Mouse (Mus musculus): ENCODE results near the gene Grap. TPM values are rescaled to one million over a fixed set of nuclear protein-coding genes. Genes with fewer than 3 reads are reported as not detected.

Gene Grap
- polyA plus RNA-seq, 1 experiment from 2014 or later = 14.5 TPM

DNA sequence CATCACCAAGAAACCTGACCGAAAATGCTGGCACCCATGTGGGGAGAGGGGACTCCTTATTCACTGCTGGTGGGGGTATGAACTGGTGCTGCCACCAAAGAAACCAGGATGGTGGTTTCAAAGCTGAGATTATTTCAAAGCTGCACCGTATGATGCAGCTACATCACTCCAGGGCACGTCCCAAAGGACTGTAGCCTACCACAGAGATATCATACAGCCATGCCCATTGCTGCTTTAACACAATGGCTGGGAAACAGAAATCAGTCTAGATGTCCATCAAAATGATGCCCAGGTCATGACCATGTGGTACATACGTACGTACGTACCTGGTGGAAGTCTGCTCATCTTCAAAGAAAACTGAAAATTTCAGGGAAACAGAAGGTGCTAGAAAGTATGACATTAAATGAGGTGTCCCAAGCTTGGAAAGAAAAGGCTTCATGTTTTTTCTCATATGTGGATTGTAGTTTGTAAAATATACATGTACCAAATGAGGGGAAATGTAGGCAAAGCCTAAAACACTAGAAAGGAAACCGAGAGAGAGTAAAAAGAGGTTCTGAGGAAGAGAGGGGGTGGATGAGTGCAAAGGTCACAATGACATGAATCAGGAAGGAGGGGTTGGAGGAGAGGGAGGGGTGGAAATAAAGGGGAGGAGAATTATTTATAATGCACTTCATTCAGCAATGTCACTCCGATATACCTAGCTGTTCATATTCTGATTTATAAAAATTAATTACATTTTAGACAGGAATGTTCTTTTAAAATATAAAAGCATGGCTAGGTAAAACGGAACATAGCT, 2.4 kb upstream of the Grap start:
- Histone ChIP-seq H3K9ac (no peak overlapping the region), H3K4me2 (no peak overlapping the region), H3K4me1 (no peaks in the 10 kb centered on the region), H3K27ac (no peak overlapping the region), H3K27me3 (no peaks in the 10 kb centered on the region), H3K4me3 (no peak overlapping the region), H3K36me3 (no peaks in the 10 kb centered on the region), H3K9me3 (no peaks in the 10 kb centered on the region)
- no peak for ATAC-seq (ENCODE audit: insufficient number of reproducible peaks, low FRiP score, low TSS enrichment, low read depth)
- 83% methylated on average over 9 of the region's 9 CpGs for WGBS

DNA sequence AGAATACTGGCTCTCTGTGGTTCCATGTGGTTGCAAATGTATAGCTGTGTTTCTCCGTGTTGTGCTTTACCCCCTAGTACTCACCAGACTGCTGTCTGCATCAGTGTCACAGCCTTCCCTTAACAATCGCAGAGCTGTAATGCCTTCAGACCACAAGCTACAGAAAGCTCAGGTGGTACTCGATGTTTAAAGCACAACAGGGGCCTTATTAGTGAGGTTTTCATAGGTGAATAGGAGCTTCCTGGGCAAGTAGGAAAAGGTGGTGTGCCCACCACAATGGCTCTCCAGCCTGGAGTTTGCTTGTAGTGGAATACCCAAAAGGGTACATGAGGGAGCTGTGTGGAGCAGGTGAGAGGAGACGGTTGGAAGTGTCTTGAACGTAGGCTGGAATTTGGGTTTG, 849 bp upstream of the Grap start:
- no peak overlapping the region for H3K4me2 ChIP-seq
- H3K9me3 ChIP-seq = no peaks in the 10 kb centered on the region
- H3K27me3 ChIP-seq = no peaks in the 10 kb centered on the region
- no peaks in the 10 kb centered on the region for H3K36me3 ChIP-seq
- no peak for ATAC-seq (ENCODE audit: insufficient number of reproducible peaks, low FRiP score, low TSS enrichment, low read depth)
- no peak overlapping the region for H3K27ac ChIP-seq
- H3K4me1 ChIP-seq = 0 out of 2 replicates have a peak, but pooled peaks cover 3% of the 10 kb centered on the region
- no peak overlapping the region for H3K9ac ChIP-seq
- no peak overlapping the region for H3K4me3 ChIP-seq
- 88% methylated on average over 5 of the region's 5 CpGs for WGBS

DNA sequence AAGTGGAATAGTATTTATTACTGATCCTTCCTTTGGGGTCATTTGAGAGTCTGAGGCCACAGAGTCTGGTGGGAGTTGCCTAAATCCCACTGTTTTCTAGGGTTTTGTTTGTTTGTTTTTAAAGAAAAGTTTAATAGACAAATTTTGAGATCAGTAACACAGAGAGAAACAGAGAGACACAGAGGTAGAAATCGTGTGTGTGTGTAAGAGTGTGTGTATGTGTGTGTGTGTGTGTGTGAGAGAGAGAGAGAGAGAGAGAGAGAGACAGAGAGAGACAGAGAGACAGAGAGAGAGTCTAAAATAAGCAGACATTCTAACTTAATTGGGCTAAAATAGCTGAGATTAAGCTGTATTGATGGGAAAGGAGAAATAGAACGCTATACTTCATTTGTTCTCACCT, 503 bp downstream of the Grap start:
- Histone ChIP-seq H3K9me3 (no peaks in the 10 kb centered on the region), H3K27ac (no peak overlapping the region), H3K4me2 (no peak overlapping the region), H3K4me3 (0 out of 2 replicates have a peak overlapping the region, but pooled peaks have one; percentile 0), H3K36me3 (no peaks in the 10 kb centered on the region), H3K9ac (no peak overlapping the region), H3K4me1 (0 out of 2 replicates have a peak, but pooled peaks cover 3% of the 10 kb centered on the region), H3K27me3 (no peaks in the 10 kb centered on the region)
- ATAC-seq (ENCODE audit: insufficient number of reproducible peaks, low FRiP score, low TSS enrichment, low read depth) = no peak
- 62% methylated on average over 2 of the region's 2 CpGs for WGBS

DNA sequence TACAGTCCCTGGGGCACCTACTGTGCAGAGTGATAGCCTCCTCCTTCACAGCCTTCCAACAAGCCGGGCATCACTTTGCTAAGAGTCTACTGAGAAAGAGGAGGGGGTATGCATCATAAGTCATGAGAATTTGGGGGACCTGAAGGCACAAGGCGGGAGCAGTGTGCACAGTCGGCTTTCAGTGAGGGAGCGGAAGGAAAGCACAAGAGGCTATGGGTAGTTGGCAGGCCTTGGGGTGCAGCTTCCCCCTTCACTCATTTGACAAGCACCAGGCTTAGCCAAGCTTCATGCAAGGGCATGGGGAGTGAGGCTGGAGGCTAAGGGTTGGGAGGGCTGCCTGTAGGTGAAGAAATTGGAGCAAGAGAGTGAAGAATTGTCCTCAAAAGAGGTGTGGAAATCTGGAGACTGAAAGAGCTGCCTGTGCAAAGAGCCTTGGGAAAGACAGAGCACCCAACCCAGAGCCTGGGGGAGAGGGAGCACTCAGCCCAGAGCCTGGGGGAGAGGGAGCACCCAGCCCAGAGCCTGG, 1.8 kb downstream of the Grap start:
- H3K36me3 ChIP-seq = no peaks in the 10 kb centered on the region
- no peaks in the 10 kb centered on the region for H3K9me3 ChIP-seq
- WGBS = 86% methylated on average over 4 of the region's 4 CpGs
- H3K9ac ChIP-seq = no peak overlapping the region
- no peak overlapping the region for H3K4me3 ChIP-seq
- H3K27me3 ChIP-seq = no peaks in the 10 kb centered on the region
- no peak for ATAC-seq (ENCODE audit: insufficient number of reproducible peaks, low FRiP score, low TSS enrichment, low read depth)
- no peak overlapping the region for H3K4me2 ChIP-seq
- no peak overlapping the region for H3K27ac ChIP-seq
- 0 out of 2 replicates have a peak, but pooled peaks cover 6% of the 10 kb centered on the region for H3K4me1 ChIP-seq

DNA sequence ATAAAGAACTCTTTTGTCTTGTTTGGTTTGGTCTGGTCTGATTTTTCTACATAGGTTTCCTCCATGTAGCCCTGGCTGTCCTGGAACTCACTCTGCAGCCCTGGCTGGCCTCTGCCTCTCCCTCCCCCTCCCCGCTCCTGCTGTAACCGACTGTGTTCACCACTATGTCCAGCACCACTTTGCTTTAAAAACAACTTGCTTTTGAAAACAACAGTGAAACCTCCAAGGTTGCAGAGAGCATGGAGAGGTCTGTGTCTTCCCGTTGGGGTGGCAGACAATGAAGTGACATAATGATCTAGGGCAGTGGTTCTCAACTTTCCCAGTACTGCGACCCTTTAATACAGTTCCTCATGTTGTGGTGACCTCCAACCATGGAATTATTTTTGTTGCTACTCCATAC, 2.6 kb downstream of the Grap start:
- 58% methylated on average over 4 of the region's 4 CpGs for WGBS
- 0 out of 2 replicates have a peak, but pooled peaks cover 6% of the 10 kb centered on the region for H3K4me1 ChIP-seq
- H3K27me3 ChIP-seq = no peaks in the 10 kb centered on the region
- no peak overlapping the region for H3K4me3 ChIP-seq
- H3K9ac ChIP-seq = no peak overlapping the region
- H3K36me3 ChIP-seq = no peaks in the 10 kb centered on the region
- no peak for ATAC-seq (ENCODE audit: insufficient number of reproducible peaks, low FRiP score, low TSS enrichment, low read depth)
- H3K9me3 ChIP-seq = no peaks in the 10 kb centered on the region
- H3K4me2 ChIP-seq = no peak overlapping the region
- H3K27ac ChIP-seq = no peak overlapping the region

DNA sequence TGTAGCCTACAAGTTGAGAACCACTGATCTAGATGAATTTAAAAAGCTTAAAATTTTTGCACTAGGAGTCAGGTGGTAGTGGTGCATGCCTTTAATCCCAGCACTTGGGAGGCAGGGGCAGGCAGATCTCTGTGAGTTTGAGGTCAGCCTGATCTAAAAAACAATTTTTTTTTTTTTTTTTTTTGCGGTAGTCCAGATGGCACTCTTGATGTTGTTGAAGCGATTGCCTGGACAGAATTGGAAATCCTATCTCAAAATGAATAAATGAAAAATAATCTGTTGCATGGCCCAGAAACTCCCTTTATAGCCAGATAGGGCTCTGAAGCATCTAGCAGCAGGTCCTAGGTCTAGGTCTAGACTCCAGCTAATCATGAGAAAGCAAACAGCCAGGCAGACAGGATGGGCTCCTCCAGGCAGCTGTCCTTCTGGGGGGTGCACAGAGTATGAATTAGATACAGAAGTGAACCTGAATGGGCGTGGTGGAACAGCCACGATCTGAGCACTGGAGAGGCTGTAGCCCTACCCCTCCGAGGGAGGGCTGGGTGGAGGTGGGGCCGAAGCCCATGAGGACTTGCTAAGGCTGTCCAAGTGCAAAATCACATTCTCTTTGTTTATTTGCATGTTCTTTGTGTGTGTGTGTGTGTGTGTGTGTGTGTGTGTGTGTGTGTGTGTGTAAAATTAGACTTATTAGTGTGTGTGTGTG, 3.2 kb downstream of the Grap start:
- H3K27ac ChIP-seq = no peak overlapping the region
- 0 out of 2 replicates have a peak, but pooled peaks cover 6% of the 10 kb centered on the region for H3K4me1 ChIP-seq
- H3K9me3 ChIP-seq = no peaks in the 10 kb centered on the region
- H3K27me3 ChIP-seq = no peaks in the 10 kb centered on the region
- no peak overlapping the region for H3K4me2 ChIP-seq
- no peak overlapping the region for H3K4me3 ChIP-seq
- no peak overlapping the region for H3K9ac ChIP-seq
- ATAC-seq (ENCODE audit: insufficient number of reproducible peaks, low FRiP score, low TSS enrichment, low read depth) = no peak
- no peaks in the 10 kb centered on the region for H3K36me3 ChIP-seq
- WGBS = 65% methylated on average over 6 of the region's 6 CpGs

DNA sequence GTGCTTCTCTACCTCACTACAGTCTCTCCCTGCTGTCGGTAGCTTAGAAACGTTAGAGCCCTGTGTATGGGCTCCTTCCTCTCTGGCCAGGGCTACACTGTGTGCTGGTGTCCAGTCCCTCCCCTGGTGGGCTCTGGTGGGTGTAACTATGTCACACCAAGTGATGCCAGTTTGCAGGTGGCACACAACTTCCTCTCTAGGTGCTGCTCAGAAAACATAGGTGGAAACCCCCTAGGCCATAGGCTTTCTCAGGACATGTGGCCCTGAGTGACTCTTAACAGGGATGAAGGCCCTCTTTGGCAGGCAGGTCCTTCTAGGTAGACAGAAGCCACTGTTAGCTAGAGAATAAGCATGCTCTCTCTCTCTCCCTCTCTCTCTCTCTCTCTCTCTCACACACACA, 4.4 kb downstream of the Grap start:
- Histone ChIP-seq H3K4me3 (no peak overlapping the region), H3K36me3 (no peaks in the 10 kb centered on the region), H3K9me3 (no peaks in the 10 kb centered on the region), H3K27me3 (no peaks in the 10 kb centered on the region), H3K9ac (no peak overlapping the region), H3K27ac (no peak overlapping the region), H3K4me2 (no peak overlapping the region), H3K4me1 (0 out of 2 replicates have a peak, but pooled peaks cover 6% of the 10 kb centered on the region)
- no peak for ATAC-seq (ENCODE audit: insufficient number of reproducible peaks, low FRiP score, low TSS enrichment, low read depth)
- WGBS = 64% methylated on average over 2 of the region's 2 CpGs

DNA sequence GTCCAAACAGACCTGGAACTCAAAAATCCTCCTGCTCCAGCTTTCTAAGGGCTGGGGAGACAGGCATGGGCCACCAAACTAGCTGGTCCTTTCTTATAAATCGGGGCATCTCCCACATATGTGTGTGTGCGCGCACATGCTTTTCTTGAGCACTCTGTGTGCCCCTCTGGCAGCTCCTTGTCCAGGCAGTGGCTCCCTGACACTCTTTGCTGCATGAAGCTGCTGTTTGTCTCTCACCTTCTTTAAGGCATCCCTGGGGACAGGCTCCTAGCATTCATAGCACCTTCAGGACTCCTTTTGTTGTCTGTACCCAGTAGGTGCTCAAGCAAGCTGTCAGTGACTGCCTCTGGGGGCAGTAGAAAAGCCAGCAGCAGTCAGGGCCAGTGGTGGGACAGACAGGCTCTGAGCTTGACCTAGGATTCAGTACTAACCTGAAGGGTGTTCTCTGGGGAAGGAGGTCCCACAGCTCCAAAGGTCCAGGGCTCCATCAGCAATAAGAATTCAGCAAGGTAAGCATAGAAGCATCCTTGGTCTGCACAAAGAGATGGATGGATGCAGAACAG, 5.4 kb downstream of the Grap start:
- 89% methylated on average over 3 of the region's 3 CpGs for WGBS
- no peak overlapping the region for H3K4me3 ChIP-seq
- no peak for ATAC-seq (ENCODE audit: insufficient number of reproducible peaks, low FRiP score, low TSS enrichment, low read depth)
- H3K9ac ChIP-seq = no peak overlapping the region
- no peaks in the 10 kb centered on the region for H3K27me3 ChIP-seq
- no peak overlapping the region for H3K4me2 ChIP-seq
- H3K36me3 ChIP-seq = no peaks in the 10 kb centered on the region
- 0 out of 2 replicates have a peak, but pooled peaks cover 6% of the 10 kb centered on the region for H3K4me1 ChIP-seq
- no peaks in the 10 kb centered on the region for H3K9me3 ChIP-seq
- H3K27ac ChIP-seq = no peak overlapping the region

DNA sequence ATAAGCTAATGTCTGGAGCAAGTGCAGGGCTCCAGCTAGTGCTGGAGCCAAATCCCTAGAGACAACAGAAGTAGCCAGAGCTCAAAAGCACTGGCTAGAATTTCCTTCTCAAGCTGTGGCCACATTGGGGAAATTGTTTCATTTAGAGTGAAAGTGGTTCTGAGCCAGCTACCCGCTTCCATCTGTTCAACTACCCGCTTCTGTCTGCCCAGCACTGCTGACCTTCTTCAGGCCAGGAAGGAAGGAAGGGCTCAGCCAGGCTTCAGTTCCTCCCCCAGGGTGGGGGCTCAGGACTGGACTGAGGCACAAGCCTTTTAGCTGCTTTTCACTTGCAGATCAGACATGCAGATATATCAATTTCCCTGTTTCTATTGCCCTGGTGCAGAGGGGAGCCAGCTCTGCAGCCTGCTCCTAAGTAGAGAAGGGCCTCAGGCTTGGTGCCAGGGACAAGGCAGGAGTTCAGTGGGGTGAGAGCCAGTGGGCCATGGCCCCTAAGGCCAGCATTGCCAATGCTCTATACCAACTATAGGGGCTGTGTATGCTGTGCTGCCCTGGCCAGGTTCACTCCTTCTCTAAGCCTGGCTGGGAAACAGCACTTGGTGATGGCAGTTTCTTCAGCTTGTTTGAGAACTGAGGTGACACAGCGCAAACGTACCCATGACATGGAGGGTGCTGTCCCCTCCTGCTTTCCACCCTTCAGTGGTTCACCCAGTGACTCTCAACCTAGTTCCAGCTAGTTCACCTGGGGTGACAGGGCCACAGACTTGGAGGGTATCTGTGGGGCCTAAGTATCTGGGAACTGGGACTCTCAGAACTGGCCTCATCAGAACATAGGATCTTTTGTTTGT, 6.2 kb downstream of the Grap start:
- Histone ChIP-seq H3K4me2 (no peak overlapping the region), H3K27ac (no peak overlapping the region), H3K4me1 (0 out of 2 replicates have a peak, but pooled peaks cover 6% of the 10 kb centered on the region), H3K36me3 (no peaks in the 10 kb centered on the region), H3K9me3 (no peaks in the 10 kb centered on the region), H3K27me3 (no peaks in the 10 kb centered on the region), H3K9ac (no peak overlapping the region), H3K4me3 (no peak overlapping the region)
- 62% methylated on average over 4 of the region's 4 CpGs for WGBS
- no peak for ATAC-seq (ENCODE audit: insufficient number of reproducible peaks, low FRiP score, low TSS enrichment, low read depth)

DNA sequence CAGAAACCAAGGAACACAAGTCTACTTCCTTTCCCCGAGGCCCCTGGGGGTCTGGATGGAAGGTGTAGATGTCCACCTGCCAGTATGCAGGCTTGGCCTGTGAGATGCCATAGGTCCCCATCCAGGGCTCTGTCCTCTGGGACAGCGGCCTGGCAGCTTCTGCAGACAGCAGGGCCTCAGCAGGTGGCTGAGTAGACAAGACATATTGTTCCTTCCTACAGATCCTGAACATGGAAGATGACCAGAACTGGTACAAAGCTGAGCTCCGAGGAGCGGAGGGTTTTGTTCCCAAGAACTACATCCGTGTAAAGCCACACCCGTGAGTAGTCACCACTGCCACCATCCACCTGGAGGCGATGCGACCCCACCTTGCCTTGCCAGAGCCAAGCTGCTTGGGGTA, 6.9 kb downstream of the Grap start:
- 87% methylated on average over 8 of the region's 8 CpGs for WGBS
- Histone ChIP-seq H3K9me3 (no peaks in the 10 kb centered on the region), H3K27ac (no peak overlapping the region), H3K4me2 (no peak overlapping the region), H3K4me3 (no peak overlapping the region), H3K27me3 (no peaks in the 10 kb centered on the region), H3K9ac (no peak overlapping the region), H3K4me1 (0 out of 2 replicates have a peak, but pooled peaks cover 6% of the 10 kb centered on the region), H3K36me3 (no peaks in the 10 kb centered on the region)
- no peak for ATAC-seq (ENCODE audit: insufficient number of reproducible peaks, low FRiP score, low TSS enrichment, low read depth)

DNA sequence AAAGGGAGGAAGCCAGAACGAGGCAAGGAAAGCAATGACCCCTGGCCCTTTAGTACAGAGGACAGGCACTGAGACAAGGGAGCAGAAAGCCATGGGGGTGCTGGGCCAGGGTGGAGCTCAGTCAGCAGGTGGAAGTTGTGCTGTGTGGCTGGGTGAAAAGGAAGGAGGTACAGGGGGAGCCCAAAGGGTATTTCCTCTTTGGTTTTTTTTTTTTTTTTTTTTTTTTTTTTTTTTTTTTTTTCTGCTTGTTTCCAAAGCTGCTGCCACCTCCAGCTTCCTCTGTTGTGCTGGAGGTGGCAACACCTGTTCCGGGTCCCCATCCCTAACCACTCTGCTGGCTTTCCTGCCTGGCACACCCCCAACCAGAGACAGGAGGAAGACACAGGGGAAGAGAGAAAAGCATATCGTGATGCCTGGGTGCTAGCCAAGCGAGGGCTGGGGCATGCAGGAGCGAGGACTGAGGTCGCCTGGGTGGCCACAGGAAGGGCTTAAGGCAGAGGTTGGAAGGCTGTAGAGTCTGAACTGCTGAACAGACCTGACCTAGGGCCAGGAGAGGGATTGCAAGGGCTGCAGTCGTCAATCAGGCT, 7.8 kb downstream of the Grap start:
- ATAC-seq (ENCODE audit: insufficient number of reproducible peaks, low FRiP score, low TSS enrichment, low read depth) = no peak

More for the DNA sequence above, 7.8 kb downstream of the Grap start:
- Histone ChIP-seq H3K27me3 (no peaks in the 10 kb centered on the region), H3K36me3 (no peaks in the 10 kb centered on the region), H3K4me3 (no peak overlapping the region), H3K27ac (no peak overlapping the region), H3K4me1 (0 out of 2 replicates have a peak, but pooled peaks cover 6% of the 10 kb centered on the region), H3K9me3 (no peaks in the 10 kb centered on the region), H3K4me2 (no peak overlapping the region), H3K9ac (no peak overlapping the region)
- WGBS = 60% methylated on average over 7 of the region's 7 CpGs

Data from limb, embryonic 15.5 days (tissue).